Mouse (Mus musculus): ENCODE results near the gene Wdr4.

GRCm38 (mm10) chr17:31563632-31564014, 43.8 kb upstream of the Wdr4 start:
- TF ChIP-seq CTCF (IDR thresholded peaks at IDR 0.05; ENCODE audit: borderline replicate concordance, insufficient read depth, low read length) = no peak
- TF ChIP-seq POLR2A (IDR thresholded peaks at IDR 0.05; ENCODE audit: low read depth, low read length) = no peak; the same call in 1 of the 2 replicates

Data from embryonic fibroblast, embryonic 13.5 days (primary cell).